Mouse (Mus musculus): ENCODE data around the gene Rfx5. TPM values are rescaled to one million over a fixed set of nuclear protein-coding genes. Genes with fewer than 3 reads are reported as not detected.

The Rfx5 gene
- polyA plus RNA-seq, 1 experiment from 2014 or later: 7.1 TPM

GRCm38 (mm10) chr3:95005651-95006050 lies 51.8 kb downstream of the Rfx5 start:
- H3K27ac ChIP-seq (ENCODE audit: low read depth, low read length): no peak overlapping the region
- H3K4me3 ChIP-seq (ENCODE audit: low read length): no peak overlapping the region
- no peaks in the 10 kb centered on the region for H3K9me3 ChIP-seq (ENCODE audit: control insufficient read depth, low read length)
- no peak overlapping the region for H3K4me2 ChIP-seq (ENCODE audit: low read length)
- ATAC-seq: no peak
- no peaks in the 10 kb centered on the region for H3K4me1 ChIP-seq (ENCODE audit: control insufficient read depth, insufficient read depth, low read depth, low read length)
- peaks cover 34% of the 10 kb centered on the region for H3K36me3 ChIP-seq (ENCODE audit: control insufficient read depth, insufficient read depth, low read length)
- no peaks in the 10 kb centered on the region for H3K27me3 ChIP-seq (replicated peaks; ENCODE audit: control insufficient read depth, insufficient read depth, low read length)
- WGBS: 79% methylated on average over 3 of the region's 3 CpGs
- no peak overlapping the region for H3K9ac ChIP-seq (ENCODE audit: low read depth, low read length)

DNA sequence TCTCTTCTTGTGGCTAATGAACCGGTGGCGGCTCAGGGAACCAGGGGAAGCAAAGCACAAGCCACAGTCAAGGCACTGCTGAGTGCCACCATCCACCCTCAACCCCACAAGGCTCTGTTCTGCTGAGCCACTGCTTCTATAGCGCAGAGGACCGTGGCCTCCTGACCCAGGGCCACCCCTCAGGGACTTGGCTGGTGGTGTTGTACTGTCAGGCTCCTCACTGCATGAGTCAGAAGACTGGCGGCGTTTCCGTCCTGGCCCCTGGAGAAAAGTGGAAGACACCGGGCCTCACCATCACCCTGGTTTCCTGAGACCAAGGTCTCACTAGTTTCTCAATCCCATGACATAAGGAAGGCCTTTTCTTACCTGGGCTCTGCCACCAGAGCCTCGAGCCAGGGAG lies 53.8 kb downstream of the Rfx5 start:
- H3K27me3 ChIP-seq (replicated peaks; ENCODE audit: control insufficient read depth, insufficient read depth, low read length): no peaks in the 10 kb centered on the region
- no peak for ATAC-seq
- H3K4me3 ChIP-seq (ENCODE audit: low read length): no peak overlapping the region
- H3K9me3 ChIP-seq (ENCODE audit: control insufficient read depth, low read length): no peaks in the 10 kb centered on the region
- H3K9ac ChIP-seq (ENCODE audit: low read depth, low read length): no peak overlapping the region
- no peak overlapping the region for H3K27ac ChIP-seq (ENCODE audit: low read depth, low read length)
- H3K4me2 ChIP-seq (ENCODE audit: low read length): no peak overlapping the region
- WGBS: 87% methylated on average over 9 of the region's 9 CpGs
- H3K36me3 ChIP-seq (ENCODE audit: control insufficient read depth, insufficient read depth, low read length): peaks cover 34% of the 10 kb centered on the region
- no peaks in the 10 kb centered on the region for H3K4me1 ChIP-seq (ENCODE audit: control insufficient read depth, insufficient read depth, low read depth, low read length)

DNA sequence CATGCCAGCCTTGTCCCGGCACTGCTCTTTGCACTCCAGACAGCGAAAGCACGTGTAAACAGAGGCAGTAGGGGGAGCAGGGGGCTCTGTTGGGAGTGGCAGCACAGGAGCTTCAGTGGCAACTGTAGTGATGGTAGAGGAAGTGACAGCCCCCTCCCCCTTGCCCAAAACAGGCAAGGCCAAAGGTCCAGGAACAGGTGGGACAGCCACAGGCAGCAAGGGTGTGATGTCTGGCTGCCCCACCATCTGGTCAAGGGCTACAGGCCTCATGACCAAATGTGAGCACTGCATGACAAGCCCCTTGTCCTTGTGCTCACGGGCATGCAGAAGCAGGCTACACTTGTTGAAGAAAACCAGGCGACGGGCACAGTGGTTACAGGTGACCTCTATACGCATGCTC lies 56.5 kb downstream of the Rfx5 start:
- Histone ChIP-seq H3K36me3 (ENCODE audit: control insufficient read depth, insufficient read depth, low read length) (peaks cover 32% of the 10 kb centered on the region), H3K4me2 (ENCODE audit: low read length) (no peak overlapping the region), H3K9ac (ENCODE audit: low read depth, low read length) (no peak overlapping the region), H3K4me1 (ENCODE audit: control insufficient read depth, insufficient read depth, low read depth, low read length) (peaks cover 17% of the 10 kb centered on the region), H3K27me3 (replicated peaks; ENCODE audit: control insufficient read depth, insufficient read depth, low read length) (no peaks in the 10 kb centered on the region), H3K27ac (ENCODE audit: low read depth, low read length) (no peak overlapping the region), H3K4me3 (ENCODE audit: low read length) (no peak overlapping the region), H3K9me3 (ENCODE audit: control insufficient read depth, low read length) (no peaks in the 10 kb centered on the region)
- no peak for ATAC-seq
- WGBS: 85% methylated on average over 7 of the region's 7 CpGs

Small RNA genes lying within 50 kb of the gene (microRNA-seq; reads per million reads assigned to microRNA genes)
- 0.62 reads per million for gene Mir7013

Other genes with a start within 250 kb of the Rfx5 start
- 14.4 and 15.4 TPM in 2 replicates for gene Cgn, start 167.6 kb upstream of the Rfx5 start, polyA plus RNA-seq (2015; fragmentation: Nextera tagmentation; extraction: Ambion mirVana)
- 16.4 and 17.3 TPM in 2 replicates for gene Pogz, start 116.5 kb upstream of the Rfx5 start, polyA plus RNA-seq (2015; fragmentation: Nextera tagmentation; extraction: Ambion mirVana)
- gene Psmb4, start 67.1 kb upstream of the Rfx5 start, polyA plus RNA-seq (2015; fragmentation: Nextera tagmentation; extraction: Ambion mirVana): 358 and 373 TPM in 2 replicates
- 18.1 and 23.5 TPM in 2 replicates for gene Selenbp1, start 21.0 kb upstream of the Rfx5 start, polyA plus RNA-seq (2015; fragmentation: Nextera tagmentation; extraction: Ambion mirVana)
- 22.1 and 26.2 TPM in 2 replicates for gene Pi4kb, start 20.7 kb downstream of the Rfx5 start, polyA plus RNA-seq (2015; fragmentation: Nextera tagmentation; extraction: Ambion mirVana)
- 15.9 and 22.0 TPM in 2 replicates for gene Zfp687, start 61.4 kb downstream of the Rfx5 start, polyA plus RNA-seq (2015; fragmentation: Nextera tagmentation; extraction: Ambion mirVana)
- gene Psmd4, start 88.5 kb downstream of the Rfx5 start, polyA plus RNA-seq (2015; fragmentation: Nextera tagmentation; extraction: Ambion mirVana): 267 and 288 TPM in 2 replicates
- gene Pip5k1a, start 152.9 kb downstream of the Rfx5 start, polyA plus RNA-seq (2015; fragmentation: Nextera tagmentation; extraction: Ambion mirVana): 13.8 and 14.5 TPM in 2 replicates
- gene Vps72, start 156.9 kb downstream of the Rfx5 start, polyA plus RNA-seq (2015; fragmentation: Nextera tagmentation; extraction: Ambion mirVana): 142 and 158 TPM in 2 replicates
- 0.98 and 1.7 TPM in 2 replicates for gene Tmod4, start 170.4 kb downstream of the Rfx5 start, polyA plus RNA-seq (2015; fragmentation: Nextera tagmentation; extraction: Ambion mirVana)
- 83.2 and 83.6 TPM in 2 replicates for gene Scnm1, start 179.9 kb downstream of the Rfx5 start, polyA plus RNA-seq (2015; fragmentation: Nextera tagmentation; extraction: Ambion mirVana)
- 51.9 and 52.3 TPM in 2 replicates for gene Lysmd1, start 180.0 kb downstream of the Rfx5 start, polyA plus RNA-seq (2015; fragmentation: Nextera tagmentation; extraction: Ambion mirVana)
- gene Tnfaip8l2, start 188.3 kb downstream of the Rfx5 start, polyA plus RNA-seq (2015; fragmentation: Nextera tagmentation; extraction: Ambion mirVana): 3.0 and 3.3 TPM in 2 replicates
- 15.2 and 21.8 TPM in 2 replicates for gene Sema6c, start 206.4 kb downstream of the Rfx5 start, polyA plus RNA-seq (2015; fragmentation: Nextera tagmentation; extraction: Ambion mirVana)